Mouse (Mus musculus) testis, adult 2 months (tissue): ENCODE measurements around the gene Shtn1. TPM values are rescaled to one million over a fixed set of nuclear protein-coding genes. Genes with fewer than 3 reads are reported as not detected.

Source experiments
- H3K27ac ChIP-seq: fragments of 200-500 bp; 2 replicates; pipeline ENCODE4 v1.5.1; 2012; ENCODE audit warnings: low read depth, low read length; ENCODE audit not compliant: control insufficient read depth, insufficient read depth
- H3K27me3 ChIP-seq: fragments of 200-500 bp; 2 replicates; pipeline ENCODE4 v1.6.1; 2012; ENCODE audit warnings: mild to moderate bottlenecking, low read length, moderate library complexity; ENCODE audit not compliant: control insufficient read depth, insufficient read depth
- H3K36me3 ChIP-seq: fragments of 200-500 bp; 2 replicates; pipeline ENCODE4 v1.6.1; 2012; ENCODE audit warnings: mild to moderate bottlenecking, low read length; ENCODE audit not compliant: control insufficient read depth, insufficient read depth
- H3K4me1 ChIP-seq: fragments of 200-500 bp; 2 replicates; pipeline ENCODE4 v1.6.1; 2012; ENCODE audit warnings: low read length; ENCODE audit not compliant: control insufficient read depth, insufficient read depth
- H3K4me3 ChIP-seq: fragments of 200-500 bp; 2 replicates; pipeline ENCODE4 v1.5.1; 2012; ENCODE audit warnings: low read depth, mild to moderate bottlenecking, low read length, moderate library complexity, mixed read lengths; ENCODE audit not compliant: control insufficient read depth
- CTCF ChIP-seq: fragments of 200-500 bp; IDR thresholded peaks from 2 replicates; pipeline ENCODE4 v1.5.1; 2012; ENCODE audit warnings: low read depth, mild to moderate bottlenecking, inconsistent platforms, low read length, moderate library complexity; ENCODE audit not compliant: control insufficient read depth, insufficient read depth, insufficient replicate concordance
- POLR2A ChIP-seq: fragments of 200-500 bp; IDR thresholded peaks from 2 replicates; pipeline ENCODE4 v1.6.1; 2012; ENCODE audit warnings: low read depth, mild to moderate bottlenecking, inconsistent platforms, low read length, moderate library complexity; ENCODE audit not compliant: control insufficient read depth
- polyA plus RNA-seq: library from polyadenylated mRNA; depleted of rRNA; stranded (reverse); fragments of >200 nt; gene quantifications from 2 replicates; pipeline ENCODE4 v1.2.3, GENCODE M21; 2012

The Shtn1 gene
- polyA plus RNA-seq, 1 experiment, result 3.9 TPM

DNA sequence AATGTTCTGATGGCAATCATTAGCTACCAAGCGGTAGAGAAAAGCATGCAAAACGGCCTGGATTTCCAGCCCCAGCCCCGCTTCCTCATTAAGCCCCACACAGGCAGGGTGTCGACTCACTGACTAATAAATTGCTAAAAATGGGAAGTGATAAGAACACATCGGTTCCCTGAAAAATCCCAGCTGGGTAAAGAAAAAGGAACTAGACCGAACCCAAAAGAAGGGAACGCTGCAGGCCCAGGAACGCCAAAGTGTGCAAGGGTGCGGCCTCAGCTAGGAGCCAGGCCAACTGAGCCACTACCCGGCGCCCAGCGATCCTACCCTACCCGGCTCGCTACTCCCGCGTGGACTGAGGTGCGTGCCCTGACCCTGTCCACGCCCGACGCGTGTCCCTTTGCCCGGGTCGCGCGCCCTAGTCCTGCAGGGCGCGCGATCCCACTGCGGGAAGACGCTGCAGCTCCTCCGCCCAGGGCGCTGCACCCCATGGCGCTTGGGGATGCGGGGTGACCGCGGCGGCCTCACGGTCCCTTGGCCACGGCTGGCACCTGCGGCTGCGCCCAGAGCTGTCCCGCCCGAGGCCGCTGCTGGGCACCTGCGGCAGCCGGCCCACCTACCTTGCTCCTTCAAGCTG, 944 bp downstream of the Shtn1 start:
- H3K36me3 ChIP-seq, result no peaks in the 10 kb centered on the region
- peak overlapping the region; percentile 81 for H3K4me3 ChIP-seq
- H3K4me1 ChIP-seq, result peaks cover 9% of the 10 kb centered on the region
- H3K27me3 ChIP-seq, result no peaks in the 10 kb centered on the region
- peak overlapping the region; percentile 45; the same call in 1 of the 2 replicates for H3K27ac ChIP-seq
- TF ChIP-seq POLR2A, result 0 out of 2 replicates have a peak, but pooled peaks have one; percentile 9
- no peak for TF ChIP-seq CTCF

GRCm38 (mm10) chr19:59074381-59074780, 1.5 kb downstream of the Shtn1 start:
- TF ChIP-seq POLR2A (no peak), CTCF (no peak)
- no peak overlapping the region for H3K27ac ChIP-seq
- peaks cover 9% of the 10 kb centered on the region for H3K4me1 ChIP-seq
- H3K36me3 ChIP-seq, result no peaks in the 10 kb centered on the region
- no peaks in the 10 kb centered on the region for H3K27me3 ChIP-seq
- no peak overlapping the region for H3K4me3 ChIP-seq

DNA sequence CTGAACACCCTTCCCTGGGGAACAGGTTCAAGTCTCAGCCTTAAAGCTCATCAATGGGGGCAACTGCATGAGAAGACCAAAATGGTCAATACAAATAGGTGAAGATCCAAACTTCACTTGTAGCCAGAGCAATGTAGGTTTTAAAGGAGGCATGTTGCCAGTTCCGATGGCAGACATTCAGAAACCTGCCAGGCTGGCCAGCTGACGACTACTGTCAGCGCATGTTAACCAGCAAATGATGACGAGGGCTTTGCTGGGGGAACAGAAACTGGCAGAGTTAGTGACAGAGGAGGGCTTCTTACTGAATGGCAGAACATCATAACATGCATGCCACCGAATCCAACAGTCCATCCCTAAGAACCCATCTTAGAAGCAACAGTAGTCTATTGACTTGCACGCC, 2.9 kb downstream of the Shtn1 start:
- no peak for TF ChIP-seq CTCF
- TF ChIP-seq POLR2A, result no peak
- peaks cover 9% of the 10 kb centered on the region for H3K4me1 ChIP-seq
- no peak overlapping the region for H3K4me3 ChIP-seq
- H3K27ac ChIP-seq, result no peak overlapping the region
- no peaks in the 10 kb centered on the region for H3K36me3 ChIP-seq
- H3K27me3 ChIP-seq, result no peaks in the 10 kb centered on the region

DNA sequence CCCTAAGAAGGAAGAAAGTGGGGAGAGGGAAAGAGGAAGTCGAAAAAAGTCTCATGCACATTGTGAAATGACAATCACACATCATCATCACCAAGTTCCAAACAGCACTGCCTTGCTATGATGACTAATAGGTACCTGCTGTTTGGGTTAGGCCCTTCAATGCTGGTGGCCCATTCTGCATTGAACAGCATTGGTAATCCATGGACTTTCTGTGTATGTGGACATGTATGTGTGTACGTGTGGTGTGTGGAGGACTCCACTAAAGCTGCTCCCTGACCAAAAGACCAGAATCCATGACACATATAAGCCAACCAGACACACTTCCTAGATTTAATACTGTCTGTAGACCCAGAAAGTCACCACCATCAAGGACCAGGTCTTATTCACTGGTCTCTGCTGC, 3.9 kb downstream of the Shtn1 start:
- no peak for TF ChIP-seq POLR2A
- TF ChIP-seq CTCF, result no peak
- H3K4me3 ChIP-seq, result no peak overlapping the region
- no peaks in the 10 kb centered on the region for H3K36me3 ChIP-seq

DNA sequence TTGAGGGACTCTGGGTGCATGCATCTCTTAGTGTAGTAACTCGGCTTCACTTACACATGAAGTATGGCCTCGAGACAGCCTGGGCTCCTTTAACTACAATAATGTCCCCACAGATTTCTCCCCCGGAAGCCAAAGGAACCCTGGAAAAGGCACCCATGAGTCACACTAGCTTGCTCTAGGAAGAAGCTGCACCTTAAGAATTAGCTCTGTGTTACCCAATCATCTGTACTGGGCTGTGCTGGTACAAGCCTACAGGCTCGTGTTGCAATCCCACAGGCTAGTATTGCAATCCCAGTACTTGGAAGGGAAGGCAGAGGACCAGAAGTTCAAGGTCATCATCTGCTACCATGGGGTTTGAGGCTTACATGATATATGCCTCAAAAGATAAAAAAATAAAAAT, 4.5 kb downstream of the Shtn1 start:
- Histone ChIP-seq H3K36me3 (no peaks in the 10 kb centered on the region), H3K27ac (no peak overlapping the region), H3K27me3 (no peaks in the 10 kb centered on the region), H3K4me1 (peaks cover 9% of the 10 kb centered on the region), H3K4me3 (no peak overlapping the region)
- TF ChIP-seq CTCF, result no peak
- TF ChIP-seq POLR2A, result no peak

More for the DNA sequence above, 3.9 kb downstream of the Shtn1 start:
- H3K4me1 ChIP-seq, result peaks cover 9% of the 10 kb centered on the region
- H3K27me3 ChIP-seq, result no peaks in the 10 kb centered on the region
- no peak overlapping the region for H3K27ac ChIP-seq

DNA sequence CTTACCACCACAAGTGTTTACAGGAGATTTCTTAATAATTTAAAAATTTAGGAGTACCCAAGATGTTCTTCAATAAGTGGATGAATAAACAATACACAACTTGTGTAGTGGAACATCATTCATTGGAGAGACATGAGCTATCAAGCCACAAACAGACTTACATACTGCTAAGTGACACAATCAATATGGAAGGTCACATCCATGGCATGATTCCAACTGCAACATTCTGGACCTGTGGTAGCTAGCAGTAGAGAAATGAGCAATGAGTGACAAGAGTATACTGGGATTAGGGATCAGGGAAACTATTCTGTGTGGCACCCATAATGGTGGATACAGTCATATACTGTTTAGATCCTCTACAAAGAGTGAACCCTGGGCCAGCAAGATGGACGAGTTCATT, 8.2 kb downstream of the Shtn1 start:
- Histone ChIP-seq H3K36me3 (no peaks in the 10 kb centered on the region), H3K27me3 (no peaks in the 10 kb centered on the region), H3K4me1 (peaks cover 2% of the 10 kb centered on the region; the same call in 1 of the 2 replicates), H3K27ac (no peak overlapping the region), H3K4me3 (no peak overlapping the region)
- TF ChIP-seq POLR2A (no peak), CTCF (no peak)

GRCm38 (mm10) chr19:59066670-59067069, 9.2 kb downstream of the Shtn1 start:
- peaks cover 2% of the 10 kb centered on the region; the same call in 1 of the 2 replicates for H3K4me1 ChIP-seq
- no peaks in the 10 kb centered on the region for H3K27me3 ChIP-seq
- no peaks in the 10 kb centered on the region for H3K36me3 ChIP-seq
- TF ChIP-seq CTCF (no peak), POLR2A (no peak)
- no peak overlapping the region for H3K4me3 ChIP-seq
- H3K27ac ChIP-seq, result no peak overlapping the region
